Mouse (Mus musculus) lung, postnatal 10 days (tissue): ENCODE results near the gene Lpar2.

Source experiments
- DNase-seq: peaks from one replicate; pipeline ENCODE4 v3.0.0; 2021

Lpar2 gene

DNA sequence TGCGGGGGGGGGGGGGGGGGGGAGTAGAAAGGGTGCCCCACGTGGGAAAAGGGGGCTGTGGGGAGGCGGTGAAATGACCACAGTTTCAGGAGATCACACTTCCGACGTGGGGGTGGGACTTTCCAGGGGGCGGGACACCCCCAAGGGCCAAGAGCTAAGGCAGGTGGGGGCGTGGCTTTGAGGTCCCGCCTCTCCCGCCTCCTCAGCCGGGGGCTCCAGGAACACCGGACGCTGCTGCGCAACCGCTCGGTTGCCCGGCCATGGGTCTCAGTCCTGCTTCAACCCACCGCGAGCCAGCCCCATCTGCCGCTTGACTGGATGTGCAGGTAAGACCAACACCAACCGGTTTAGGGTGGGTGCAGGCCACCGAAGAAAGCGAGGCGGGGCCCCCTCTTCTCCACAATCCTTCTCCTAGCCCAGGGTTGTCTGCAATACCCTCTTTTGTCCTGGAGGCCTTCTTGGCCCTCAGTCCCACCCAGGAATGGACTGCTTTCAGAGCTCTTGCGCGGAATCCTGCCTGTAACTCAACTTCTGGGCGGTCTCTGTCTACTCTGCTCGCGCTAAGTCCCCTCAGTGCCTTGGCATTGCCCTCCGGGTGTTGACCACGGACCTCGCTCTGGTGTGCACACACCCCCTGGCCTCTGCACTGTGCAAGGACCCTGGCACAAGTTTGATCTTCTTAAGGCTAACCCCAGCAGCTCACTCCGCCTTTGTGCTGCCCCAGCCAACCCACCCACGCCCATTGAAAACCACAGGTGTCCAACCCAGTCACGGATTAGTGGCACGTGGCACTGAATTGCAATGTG is at the start of gene Lpar2:
Gene Lpar2, plus strand, starts transcription at position 44 of the 806 bp plus-strand sequence.
- DNase-seq, result peak; percentile 69

DNA sequence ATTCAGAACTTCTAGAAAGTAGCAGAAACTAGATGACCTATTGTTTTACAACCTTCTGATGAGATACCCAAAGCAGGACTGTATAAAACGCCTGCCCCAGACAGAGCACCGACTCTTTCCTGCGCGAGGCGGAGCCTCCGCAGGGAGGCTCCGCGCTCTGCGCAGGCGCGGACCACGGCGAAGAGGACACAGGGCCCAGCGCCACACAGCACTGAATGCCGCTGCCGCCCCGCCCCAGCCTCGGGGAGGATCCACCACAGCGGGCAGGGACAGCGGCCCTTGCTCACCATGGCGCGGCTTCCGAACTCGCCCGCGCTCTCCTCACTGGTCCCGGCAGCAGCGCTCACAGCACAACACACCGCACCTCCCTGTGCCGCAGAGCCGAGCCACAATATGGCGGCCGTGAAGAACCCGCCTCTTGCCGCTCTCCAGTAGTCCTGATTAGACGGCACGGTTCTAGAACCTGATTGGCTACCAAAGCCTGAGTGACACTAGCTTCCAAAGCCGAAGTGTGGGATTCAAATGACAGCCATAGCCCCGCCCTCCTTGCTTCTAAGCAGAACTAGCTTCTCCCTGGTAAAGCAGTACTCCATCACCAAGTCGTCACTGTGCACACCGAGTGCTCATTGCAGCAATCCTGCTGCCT is 47.6 kb upstream of the Lpar2 start, which contains the start of gene Gm20422:
Gene Gm20422, minus strand, starts transcription at position 384 of the 646 bp plus-strand sequence.
- DNase-seq, result peak; percentile 95

DNA sequence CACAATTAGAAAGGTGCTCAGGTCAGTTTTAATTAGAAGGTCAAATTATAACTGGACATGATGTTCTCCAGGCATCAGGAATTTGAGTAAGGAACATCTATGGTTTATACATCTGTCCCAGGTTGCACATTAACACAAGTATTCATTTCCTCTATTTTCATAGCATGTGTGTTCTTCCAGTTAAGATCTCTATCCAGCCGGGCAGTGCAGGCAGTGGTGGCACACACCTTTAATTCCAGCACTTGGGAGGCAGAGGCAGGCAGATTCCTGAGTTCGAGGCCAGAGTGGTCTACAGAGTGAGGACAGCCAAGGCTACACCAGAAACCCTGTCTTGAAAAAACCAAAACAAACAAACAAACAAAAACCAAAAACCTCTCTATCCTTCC is 47.1 kb upstream of the Lpar2 start:
- peak; percentile 4 for DNase-seq

DNA sequence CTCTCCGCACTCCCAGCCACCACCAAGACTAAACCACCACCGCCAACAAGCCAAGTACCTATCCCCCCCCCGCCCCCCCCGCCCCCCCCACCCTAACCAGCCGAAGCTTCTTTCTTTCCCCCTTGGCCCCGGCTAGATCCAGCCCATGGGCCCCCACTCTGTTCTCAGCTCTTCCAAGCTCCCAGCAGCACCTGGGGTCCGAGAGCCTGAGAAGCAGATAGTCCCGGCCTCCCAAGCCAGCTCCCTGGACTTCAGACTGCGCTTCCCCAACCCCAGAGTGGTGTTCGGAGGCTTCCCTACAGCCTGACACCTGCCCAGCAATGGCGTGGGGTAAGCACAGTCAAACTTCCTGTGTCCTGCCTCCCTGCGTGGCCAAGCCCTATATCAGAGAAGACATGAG is 45.1 kb upstream of the Lpar2 start:
- peak; percentile 1 for DNase-seq

DNA sequence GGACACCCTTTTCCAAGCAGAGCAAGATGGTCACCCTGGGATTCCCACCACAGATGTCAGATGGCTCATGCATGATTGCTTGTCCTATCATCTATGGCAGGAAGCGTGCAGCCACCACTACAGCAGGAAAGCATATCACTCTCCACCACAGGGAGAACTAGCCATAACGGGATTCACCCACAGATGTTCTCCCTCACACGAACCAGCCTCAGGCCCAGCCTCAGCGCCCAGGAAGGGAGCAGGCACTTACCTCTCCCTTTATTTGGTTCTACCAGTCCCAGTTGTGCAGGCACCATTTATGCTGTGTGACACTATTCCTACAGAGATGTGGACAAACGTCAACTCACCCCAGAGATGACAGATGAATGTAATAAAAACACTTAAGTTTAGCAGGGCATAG is 33.1 kb upstream of the Lpar2 start:
- peak; percentile 0 for DNase-seq

DNA sequence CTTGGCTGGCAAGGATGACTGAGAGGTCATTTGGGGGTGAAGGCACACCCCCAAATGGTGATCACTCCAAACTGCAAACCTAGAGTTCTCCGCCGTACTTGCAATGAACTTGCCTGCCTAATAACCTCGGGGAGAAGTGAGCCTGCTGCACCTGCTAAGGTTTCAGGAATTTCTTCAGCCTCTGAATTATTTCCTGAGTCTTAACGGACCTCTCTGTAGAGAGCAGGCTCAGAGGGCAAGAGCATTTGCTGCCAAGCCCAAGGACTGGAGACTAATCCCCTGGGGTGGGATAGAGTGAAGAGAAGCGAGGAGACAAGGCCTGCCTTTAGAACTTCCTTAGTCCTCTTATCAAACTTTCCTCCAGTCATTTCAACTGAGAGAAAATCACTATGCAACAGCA is 32.5 kb upstream of the Lpar2 start:
- DNase-seq, result peak; percentile 0

DNA sequence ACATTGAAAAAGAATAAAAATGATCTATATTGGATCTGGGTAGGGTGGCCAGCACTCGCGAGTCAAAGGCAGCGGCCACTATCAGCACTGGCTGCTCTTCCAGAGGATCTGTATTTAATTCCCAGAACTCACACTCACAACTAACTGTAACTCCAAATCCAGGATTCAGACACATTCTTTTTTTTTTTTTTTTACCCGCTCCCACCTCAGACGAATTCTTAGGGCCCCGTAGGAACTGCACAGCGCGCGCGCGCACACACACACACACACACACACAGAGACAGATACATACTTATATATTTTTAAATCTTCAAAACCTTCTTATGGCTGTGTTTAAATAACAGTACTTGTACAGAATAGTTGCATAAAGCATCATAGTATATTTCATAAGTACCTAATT is 31.9 kb upstream of the Lpar2 start:
- peak; percentile 2 for DNase-seq

DNA sequence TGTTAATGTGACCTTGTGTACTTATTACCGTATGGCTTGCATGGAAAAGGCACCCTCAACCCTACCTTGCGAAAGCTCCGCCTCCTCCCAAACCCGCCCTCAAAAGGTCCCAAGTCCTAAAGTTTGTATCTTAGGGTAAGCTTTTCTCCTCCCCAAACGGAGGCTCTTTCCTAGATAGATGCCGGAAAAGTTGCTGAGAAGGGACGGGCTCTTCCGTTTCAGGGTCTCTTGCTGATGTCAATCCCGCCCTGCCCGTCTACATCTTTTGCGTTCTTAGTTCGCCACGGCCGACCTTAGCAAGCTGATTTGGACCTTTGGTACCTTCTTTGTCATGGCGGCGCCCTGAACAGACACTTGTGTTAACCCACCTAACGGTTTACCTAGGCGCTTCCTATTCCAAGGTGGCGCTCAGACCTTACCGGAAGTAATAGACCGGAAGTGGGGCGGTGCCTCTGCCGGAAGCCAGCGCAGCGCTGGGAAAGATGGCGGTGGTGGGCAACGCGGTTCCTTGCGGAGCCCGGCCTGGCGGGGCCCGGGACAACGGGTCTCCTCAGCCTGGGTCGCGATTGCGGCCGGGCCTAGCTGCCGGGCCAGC is 31.4 kb upstream of the Lpar2 start, which contains the start of the genes Atp13a1 and Zfp866:
Gene Atp13a1, plus strand, starts transcription at position 391 of the 595 bp plus-strand sequence.
Gene Zfp866, minus strand, starts transcription at position 406 of the 595 bp plus-strand sequence.
- peak; percentile 92 for DNase-seq

DNA sequence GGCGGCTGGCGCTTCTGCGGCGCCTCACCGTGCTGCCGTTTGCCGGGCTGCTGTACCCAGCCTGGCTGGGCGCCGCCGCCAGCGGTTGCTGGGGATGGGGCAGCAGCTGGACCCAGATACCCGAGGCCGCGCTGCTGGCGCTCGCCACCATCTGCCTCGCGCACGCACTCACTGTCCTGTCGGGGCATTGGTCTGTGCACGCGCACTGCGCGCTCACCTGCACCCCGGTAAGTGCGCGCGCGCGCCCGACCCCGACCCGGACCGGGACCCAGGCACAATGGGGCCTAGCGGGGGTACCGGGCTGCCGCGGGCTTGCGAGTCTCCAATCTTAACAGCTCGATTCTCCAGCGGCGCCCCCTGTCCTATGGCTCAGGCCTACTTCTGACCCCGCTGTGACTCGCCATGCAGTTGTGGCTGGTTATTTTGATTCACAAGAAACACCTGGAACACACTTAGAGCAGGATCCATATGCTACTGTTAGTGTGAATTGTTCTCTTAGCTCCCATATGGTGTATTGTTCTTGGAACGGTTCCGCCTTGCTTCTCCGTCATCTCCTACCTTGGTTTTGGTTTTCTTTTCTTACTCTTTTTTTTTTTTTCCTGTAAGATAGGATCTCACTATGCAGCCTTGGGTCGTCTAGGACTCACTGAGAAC is 30.7 kb upstream of the Lpar2 start:
- peak; percentile 21 for DNase-seq

DNA sequence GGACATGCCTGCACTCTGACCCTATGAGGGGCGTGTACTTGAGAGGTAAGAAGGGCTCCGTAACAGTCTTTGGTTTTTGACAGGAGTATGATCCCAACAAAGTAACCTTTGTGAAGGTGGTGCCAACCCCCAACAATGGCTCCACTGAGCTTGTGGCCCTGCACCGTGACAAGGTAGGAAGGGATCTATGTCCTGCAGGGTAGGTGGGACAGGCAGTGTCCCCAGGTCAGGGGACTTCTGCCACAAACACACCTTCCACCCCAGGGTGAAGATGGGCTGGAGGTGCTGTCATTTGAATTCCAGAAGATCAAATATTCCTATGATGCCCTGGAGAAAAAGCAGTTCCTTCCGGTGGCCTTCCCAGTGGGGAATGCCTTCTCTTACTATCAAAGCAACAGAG is 28.6 kb upstream of the Lpar2 start:
- no peak for DNase-seq

DNA sequence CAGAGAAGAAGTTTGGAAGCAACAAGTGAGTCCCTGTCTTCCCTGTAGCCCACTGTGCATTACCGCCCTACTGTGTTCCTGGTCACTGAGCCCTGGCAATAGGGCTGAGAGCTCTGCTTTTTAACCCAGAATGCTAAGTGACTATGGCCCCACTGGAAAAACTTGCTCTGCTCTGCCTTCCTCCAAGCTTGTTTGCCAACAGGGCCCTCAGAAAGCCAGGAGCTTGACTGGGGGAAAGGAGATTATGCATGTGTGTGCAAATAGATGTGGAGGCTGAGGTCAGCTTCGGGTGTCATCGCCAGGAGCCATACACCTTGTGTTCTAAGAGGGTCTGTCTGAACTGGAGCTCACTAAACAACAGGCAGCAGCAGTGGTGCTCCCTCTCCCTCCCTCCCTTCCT is 28.1 kb upstream of the Lpar2 start:
- DNase-seq, result no peak

DNA sequence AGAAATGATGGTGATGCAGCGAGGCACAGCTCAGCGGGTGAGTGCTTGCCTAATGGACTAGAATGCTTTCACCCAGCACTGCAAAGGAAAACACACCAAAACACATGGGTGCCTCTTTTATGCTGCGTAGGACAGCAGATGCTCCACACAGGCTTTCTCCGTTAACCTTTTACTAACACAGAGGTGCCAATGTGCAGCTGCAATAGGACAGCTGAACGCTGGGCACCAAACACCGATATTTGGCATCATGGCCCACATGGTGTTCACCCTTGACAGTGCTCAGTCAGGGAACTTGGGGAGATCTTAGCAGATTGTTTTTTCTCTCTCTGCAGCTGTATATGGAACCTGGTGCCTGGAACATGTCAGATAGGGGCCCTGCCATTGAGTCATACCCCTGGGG is 27.3 kb upstream of the Lpar2 start:
- no peak for DNase-seq

DNA sequence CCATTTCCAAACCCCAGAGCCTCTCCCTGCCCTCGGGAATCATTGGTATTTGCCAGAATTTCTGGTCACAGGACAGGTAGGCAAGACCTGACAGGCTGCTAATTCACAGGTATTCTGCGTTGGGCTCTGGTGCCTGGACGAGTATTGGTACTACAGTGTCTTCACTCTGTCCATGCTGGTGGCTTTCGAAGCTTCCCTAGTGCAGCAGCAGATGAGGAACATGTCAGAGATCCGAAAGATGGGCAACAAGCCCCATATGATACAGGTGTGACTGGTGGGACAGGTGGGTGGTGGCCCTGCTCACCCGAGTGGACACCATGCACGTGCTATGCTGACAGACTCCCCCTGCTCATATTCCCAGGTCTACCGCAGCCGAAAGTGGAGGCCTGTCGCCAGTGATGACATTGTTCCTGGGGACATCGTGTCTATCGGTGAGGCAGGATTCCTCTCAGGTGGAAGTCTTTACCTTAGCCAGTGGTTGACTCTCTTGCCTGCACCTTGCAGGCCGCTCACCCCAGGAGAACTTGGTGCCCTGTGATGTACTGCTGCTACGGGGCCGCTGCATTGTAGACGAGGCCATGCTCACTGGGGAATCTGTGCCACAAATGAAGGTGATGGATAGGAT is 25.4 kb upstream of the Lpar2 start:
- no peak for DNase-seq

DNA sequence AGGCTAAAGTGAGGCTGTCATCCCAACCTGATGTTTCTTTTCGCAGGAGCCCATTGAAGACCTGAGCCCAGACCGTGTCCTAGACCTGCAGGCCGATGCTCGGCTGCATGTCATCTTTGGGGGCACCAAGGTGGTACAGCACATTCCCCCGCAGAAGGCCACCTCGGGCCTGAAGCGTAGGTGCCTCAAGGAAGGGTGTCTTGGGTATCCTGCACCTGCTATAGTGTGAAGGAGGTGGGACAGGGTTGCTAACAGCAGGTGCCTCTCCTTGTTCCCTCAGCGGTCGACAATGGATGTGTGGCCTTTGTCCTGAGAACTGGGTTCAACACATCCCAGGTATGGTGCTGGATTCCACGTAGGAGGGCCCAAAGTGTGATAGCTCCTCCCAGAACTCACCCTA is 24.6 kb upstream of the Lpar2 start:
- DNase-seq, result no peak

DNA sequence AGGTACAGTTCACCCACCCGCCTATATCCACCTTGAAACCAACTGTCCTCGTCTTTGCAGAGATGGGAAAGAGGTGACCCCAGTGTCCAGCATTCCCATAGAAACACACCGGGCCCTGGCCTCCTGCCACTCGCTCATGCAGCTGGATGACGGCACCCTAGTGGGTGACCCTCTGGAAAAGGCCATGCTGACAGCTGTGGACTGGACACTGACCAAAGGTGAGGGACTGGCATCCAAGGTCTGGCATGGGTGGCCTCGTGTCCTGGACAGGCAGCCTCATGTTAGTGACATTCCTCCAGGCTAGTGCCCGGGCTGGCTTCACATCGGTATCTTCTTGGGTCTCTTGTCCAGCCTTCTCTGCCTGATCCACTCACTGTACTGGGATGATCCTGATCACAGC is 23.0 kb upstream of the Lpar2 start:
- DNase-seq, result no peak

DNA sequence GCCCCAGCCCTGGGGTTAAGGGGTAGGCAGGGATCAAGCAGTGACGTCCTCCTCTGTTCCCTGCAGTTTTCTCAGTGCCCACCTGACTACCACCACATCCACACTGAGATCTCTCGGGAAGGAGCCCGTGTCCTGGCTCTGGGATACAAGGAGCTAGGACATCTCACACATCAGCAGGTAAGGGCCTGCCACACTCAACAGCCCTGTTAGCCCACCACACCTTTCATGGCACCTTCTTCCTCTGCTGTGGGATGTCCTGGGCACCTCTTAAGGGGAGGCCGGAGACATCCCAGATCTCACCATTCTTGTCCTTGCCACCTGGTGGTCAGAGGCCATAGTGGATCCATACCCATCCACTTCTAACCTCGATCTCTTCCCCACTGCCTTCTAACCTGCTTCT is 22.3 kb upstream of the Lpar2 start:
- no peak for DNase-seq

DNA sequence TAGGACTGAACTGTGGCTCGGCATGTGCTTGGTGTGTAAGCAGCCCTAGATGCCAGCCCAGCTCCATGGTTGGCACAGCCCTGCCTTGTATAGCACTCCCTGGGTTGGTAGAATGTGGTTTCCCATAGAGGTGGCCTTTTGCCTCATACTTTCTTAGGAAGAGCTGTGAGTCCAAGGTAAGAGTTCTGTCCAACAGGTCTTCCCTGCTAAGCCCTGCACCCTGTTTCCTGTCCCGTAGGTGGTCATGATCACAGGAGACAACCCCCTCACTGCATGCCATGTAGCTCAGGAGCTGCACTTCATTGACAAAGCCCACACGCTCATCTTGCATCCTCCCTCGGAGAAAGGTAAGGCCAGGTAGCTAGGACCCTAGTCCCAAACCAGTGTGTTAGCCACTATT is 20.4 kb upstream of the Lpar2 start:
- DNase-seq, result no peak

DNA sequence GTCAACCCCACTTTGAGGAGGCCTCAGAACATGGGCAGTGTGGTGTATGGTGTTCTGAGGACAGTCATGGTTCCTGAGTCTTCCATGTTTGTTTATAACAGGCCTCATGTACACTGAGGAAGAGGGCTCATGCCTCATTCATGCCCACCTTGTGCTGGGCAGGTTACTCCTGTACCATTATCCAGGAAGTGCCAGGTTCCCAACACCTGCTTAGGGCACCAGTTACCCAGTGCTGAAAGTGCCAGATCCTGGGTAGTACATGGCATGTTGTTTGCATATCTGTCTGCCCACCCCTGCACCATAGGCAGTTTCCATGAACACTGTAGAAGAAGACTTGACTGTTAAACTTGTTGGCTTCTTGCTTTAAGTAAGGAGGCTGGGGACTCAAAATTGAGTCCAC is 20.0 kb upstream of the Lpar2 start:
- DNase-seq, result no peak

DNA sequence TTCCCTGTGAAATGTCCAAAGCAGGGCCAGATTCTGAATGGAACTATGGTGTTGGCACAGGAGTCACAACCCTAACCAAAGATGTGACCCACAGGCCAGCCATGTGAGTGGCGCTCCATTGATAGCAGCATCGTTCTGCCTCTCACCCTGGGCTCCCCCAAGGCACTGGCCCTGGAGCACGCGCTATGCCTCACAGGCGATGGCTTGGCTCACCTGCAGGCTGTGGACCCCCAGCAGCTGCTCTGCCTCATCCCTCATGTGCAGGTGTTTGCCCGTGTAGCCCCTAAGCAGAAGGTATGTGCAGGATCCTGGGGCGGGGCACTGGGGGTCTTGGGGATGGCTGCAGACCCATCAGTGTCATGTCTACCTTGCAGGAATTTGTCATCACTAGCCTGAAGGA is 18.9 kb upstream of the Lpar2 start:
- no peak for DNase-seq

DNA sequence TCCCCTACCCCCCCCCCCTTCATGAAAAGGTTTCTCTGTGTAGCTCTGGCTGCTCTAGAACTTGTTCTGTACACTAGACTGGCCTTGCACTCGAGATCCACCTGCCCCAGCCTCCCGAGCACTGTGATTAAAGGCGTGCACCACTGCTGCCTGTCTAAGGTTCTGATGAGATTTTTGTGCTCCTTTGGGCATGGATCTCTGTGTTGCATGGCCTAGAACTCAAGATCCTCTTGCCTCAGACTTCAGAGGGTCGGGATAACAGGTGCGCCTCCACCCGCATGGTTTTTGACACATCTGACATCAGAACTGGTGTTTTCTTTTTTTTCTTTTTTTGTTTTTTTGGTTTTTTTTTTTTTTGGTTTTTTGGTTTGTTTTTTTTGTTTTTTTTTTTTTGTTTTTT is 17.7 kb upstream of the Lpar2 start:
- no peak for DNase-seq

DNA sequence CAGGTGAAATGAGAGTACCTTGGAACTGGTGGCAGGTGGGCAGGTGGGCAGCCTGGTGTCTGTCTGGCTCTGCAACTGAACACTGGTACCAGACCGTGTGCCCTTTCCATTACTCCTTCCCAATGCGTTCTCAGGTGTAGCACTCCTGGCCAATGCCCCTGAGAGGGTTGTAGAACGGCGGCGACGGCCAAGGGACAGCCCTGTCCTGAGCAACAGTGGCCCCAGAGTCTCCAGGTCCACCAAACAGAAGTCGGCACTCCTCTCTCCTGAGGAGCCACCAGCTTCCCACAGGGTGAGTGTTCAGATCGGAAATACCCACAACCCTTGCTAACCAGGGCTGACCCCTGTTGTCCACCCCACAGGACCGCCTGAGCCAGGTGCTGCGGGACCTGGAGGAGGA is 17.1 kb upstream of the Lpar2 start:
- no peak for DNase-seq

DNA sequence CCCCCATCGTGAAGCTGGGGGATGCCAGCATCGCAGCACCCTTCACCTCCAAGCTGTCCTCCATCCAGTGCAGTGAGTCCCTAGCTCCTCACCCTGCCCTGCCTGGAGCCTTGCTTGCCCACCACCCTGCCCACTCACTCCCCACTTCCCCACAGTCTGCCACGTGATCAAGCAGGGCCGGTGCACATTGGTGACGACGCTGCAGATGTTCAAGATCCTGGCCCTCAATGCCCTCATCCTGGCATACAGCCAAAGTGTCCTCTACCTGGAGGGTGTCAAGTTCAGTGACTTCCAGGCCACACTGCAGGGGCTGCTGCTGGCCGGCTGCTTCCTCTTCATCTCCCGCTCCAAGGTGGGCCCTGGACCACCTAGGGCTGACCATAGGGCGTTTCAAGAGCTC is 16.7 kb upstream of the Lpar2 start:
- DNase-seq, result no peak

DNA sequence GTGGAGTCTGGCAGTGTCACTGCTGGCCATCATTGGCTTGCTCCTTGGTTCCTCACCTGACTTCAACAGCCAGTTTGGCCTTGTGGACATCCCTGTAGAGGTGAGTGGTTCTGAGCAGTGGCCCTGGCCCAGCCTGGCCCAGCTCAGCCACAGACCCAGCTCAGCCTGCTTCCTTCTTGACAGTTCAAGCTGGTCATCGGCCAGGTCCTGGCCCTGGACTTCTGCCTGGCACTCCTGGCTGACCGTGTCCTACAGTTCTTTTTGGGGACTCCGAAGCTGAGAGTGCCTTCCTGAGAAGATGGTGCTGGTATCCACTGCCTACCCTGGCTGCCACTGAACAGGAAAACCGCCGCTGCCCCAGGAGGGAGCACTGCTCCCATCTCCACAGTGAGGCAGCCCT is 15.0 kb upstream of the Lpar2 start:
- no peak for DNase-seq
